Mouse (Mus musculus) spleen, embryonic (tissue): ENCODE results near the gene C530008M17Rik.

ENCODE experiments used
- CTCF ChIA-PET: fragments of 350-600 bp; sonication (Branson Sonifier 250); formaldehyde crosslinking; loops from one replicate; lab custom pipeline; 2022; lab: Charles Lee

C530008M17Rik gene

DNA sequence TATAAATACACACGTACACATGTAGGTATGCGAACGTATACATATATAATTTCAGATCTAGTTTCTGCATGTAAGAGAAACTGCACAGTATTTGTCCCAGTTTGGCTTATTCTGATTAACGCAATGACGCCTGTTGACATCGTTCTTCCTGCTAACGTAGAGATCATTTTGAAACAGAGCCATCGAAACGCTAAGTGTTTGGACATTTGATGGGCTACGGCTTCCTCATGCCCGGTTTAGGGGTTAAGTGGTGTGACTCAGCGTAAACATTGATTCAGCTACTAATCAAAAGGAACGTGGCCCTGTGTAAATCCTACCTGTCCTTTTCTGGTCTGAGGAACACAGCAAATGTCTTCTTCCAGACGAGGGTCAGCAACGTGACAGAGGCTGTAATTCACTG, 113.3 kb downstream of the C530008M17Rik start:
- CTCF ChIA-PET = no interaction called here

DNA sequence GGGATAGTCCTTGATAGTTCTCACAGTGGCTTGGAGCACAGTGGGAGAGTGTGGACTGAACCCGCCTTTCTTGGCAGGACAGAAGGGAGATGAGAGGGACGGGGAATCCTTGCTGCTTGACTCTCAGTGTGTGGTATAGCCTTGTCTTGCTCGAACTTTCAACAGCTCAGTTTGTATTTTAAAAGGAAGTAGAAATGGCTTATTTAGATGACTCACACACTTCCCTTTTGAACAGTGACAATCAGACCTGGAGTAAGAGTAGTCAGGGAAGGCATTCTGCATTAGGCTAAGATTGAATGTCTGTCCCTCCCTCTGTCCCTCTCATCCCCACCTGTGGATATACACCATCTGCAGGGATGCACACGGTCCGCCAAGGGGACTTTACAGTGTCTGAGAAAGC, 115.1 kb downstream of the C530008M17Rik start:
- CTCF ChIA-PET = no interaction called here

DNA sequence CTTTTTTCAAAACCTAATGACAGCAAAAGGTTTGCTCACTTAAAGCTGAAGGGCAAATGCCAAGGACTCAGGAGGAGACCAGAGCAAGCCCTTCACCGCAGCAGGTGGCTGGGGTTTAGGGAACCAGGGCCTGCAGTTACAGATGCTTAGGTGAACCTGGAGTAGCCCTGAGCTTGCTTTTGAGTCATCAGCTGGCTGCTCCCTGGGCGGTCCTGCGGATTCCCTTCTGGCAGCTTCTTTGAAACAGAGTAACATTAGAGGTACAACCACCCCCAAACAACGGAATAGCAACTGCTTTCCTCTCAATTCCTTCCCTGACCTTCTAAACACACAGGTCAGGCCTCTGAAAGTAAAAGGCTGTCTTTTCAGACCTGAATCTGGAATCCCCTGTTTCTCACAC, 116.5 kb downstream of the C530008M17Rik start:
- CTCF ChIA-PET = no interaction called here

DNA sequence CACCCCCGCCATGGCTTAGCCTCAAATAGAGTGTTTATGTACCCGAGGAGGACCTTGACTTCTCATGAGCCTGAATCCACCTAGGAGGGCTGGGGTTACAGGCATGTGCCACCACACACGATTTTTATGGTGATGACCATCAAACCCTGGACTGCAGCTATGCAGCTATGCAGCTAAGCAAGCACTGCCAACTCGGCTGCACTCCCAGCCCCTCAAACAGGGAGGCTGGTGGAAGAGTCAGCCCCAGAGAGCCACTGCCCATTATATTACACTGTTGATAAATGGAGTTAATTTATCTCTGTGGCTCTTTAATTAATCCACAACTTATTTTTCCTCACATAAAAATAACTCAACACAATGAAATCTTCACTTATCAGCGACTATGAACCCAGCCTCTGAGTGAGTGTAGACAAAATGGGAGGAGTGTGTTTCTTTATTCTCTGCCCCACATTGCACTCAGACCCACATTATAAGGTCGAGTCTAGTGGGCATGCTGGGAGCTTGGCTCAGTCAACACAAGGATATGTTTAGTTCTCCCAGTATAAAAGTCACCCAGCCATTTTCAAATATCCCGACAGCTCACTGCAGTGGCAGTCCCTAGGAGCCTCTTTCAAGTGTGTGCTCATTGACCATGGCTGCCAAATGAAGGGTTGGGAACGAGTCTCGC, 117.3 kb downstream of the C530008M17Rik start:
- CTCF ChIA-PET = no interaction called here

DNA sequence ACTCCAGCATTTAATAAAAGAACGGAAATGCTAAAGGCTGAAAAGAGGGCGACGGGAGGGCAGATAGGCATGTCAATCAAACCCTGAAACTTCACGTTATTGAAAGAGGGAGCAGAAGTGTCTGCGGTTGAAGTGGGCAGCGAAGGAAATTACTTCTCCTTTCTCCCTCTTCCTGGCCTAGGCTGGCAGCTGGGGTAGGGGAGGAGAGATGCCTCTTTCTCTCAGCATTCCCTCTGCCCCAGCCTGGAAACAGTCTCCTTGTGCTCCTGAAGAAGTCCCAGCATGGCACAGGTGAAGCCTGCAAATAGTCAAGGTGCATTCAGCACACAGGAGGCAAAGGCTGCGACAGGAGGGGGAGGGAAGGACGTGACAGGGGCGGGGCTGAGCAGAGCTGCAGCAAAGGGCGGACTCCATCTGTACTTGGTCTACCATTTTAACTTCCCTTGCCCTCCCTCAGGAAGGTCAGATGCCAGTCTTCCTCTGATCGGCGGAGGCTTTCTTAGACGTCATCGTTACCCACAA, 122.8 kb downstream of the C530008M17Rik start:
- CTCF ChIA-PET = no interaction called here

DNA sequence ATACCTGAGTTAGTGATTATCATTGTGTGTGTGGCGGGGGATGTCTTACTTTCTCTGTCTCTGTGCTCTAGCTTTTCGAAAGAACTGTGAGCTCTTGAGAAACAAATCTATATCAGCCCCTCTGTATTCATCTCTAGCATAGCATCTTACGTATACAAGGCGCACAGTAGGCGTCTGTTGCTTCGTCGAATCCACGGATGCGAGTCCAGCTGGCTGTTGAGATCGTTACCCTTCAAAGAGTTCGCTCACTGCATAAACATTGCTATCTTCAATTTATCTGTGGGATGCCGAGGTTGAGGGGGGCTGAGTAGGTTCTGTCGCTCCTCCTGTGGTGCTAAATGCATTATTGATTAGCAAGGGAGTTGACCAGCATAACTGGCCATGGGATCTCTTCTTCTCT, 125.6 kb downstream of the C530008M17Rik start:
- CTCF ChIA-PET = no interaction called here

DNA sequence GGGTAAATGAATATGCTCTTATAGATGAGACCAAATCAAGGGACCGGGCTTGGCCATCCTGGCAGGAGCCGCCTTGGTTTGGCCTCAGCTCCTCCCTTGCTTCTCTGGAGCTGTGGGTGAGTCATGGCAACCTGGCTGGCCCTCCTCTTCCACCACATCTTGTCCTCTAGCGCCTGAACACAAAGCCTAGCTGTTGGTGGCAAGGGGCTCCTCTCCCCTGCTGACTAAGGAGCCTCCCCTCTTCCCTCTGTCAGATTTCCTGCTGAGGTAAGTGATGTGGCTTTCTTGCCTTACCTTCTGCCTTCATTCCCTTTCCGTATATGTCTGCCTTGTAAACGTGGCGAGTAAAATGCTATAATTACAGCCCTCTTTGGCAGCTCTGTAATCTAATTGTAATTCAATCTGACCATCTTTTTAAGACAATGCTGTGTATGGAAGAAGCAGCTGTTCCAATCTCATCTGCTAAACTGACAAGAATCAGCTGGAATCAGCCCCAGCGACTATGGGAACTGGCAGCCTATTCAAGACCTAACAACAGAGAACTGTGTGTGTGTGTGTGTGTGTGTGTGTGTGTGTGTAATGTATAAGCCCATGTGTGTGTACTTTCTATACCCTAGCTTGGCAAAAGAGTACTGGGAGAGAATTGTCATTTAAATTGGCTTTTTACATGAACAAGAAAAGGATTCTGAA, 126.2 kb downstream of the C530008M17Rik start:
- CTCF ChIA-PET = no interaction called here

DNA sequence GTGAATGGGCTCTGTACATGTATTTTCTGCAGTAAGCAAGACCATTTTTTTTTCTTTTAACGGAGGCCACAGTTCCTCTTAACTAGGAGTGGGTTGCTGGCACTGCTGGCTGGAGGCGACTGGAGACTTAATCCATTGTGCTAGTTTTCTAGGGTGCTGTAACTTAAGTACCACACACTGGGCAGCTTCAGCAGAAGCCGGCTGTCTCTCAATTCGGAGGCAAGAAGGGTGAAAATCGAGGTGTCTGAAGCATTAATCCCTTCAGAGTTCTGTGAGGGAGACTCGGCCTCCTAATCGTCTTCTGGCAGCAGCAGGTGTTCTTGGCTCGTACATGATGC, 126.8 kb downstream of the C530008M17Rik start:
- CTCF ChIA-PET = no interaction called here

DNA sequence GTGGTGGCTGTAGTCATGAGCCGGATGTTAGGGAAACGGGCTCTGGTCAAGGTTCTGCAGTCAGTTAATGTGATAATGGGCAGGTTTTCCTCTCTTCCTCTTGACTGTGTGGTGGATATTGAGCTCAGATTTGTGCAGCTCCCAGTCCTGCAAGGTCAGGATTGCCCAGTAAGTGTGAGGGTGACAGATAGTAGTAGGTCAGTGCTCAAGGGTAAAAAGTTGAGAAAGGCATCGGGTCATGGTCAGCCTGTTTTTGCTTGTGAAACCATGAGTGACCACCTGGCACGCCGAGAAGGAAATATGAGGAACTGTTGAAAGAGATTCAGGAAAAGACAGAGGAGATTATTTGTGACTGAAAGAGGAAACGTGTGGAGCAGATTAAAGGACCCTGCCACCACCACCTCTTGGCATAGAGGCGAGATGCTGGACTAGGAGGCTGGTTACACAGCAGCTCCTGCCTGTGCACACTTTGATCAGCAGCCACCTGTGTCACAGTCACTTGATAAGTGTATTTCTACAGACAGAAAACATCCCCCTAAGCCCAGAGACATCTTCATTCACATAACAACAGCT, 127.9 kb downstream of the C530008M17Rik start:
- CTCF ChIA-PET = no interaction called here

DNA sequence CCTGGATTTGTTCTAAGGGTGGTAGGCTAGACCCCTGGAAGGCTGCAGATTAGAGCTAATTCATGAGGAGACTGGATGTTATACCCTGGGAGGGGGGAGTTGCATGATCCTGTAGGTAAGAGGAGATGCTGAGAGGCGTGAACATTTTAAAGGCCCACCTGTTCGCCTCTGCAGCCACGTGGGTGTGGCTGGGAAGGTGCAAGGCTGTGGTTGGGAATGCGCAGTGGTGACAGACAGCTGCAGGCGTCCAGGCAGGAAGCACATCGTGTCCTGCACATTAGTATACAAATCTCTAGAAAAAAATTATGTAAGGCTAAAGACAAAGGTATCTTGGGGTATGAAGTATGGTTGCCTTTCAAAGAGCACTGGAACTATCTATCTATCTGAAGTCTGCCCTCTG, 128.7 kb downstream of the C530008M17Rik start:
- CTCF ChIA-PET = no interaction called here

DNA sequence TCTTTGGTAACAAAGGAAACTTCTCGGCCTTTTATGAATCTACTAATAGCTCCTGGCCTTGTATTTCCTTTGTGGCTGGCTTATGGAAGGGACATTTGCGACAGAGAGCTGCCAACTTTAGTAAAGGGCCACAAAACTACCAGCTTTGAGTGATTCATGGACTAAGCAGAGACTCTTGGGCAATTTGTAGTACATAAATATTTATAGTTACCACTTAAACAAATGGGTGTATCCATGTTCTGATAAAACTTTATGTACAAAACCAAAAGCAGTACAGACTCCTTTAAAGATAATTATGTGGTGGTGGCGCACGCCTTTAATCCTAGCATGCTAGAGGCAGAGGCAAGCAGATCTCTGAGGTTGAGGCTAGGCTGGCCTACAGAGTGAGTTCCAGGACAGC, 133.6 kb downstream of the C530008M17Rik start:
- CTCF ChIA-PET = no interaction called here

DNA sequence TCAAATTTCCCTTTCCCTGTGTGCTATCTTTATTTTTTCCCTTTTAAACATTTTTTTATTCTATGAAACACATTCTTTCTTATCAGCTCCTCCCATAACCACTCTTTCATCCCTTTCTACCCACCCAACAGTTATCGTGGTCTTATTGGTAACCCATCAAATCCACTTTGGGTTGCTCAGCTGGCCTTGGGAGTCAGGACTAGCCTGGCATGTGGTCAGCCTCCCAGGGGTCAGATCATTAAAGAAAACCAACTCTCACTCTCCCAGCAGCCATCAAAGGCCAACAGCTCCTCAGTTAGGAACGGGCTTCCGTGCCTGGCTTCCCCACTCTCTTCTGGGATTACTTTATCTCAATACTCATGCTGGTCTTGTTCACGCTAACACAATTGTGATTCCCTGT, 135.0 kb downstream of the C530008M17Rik start:
- CTCF ChIA-PET = no interaction called here

DNA sequence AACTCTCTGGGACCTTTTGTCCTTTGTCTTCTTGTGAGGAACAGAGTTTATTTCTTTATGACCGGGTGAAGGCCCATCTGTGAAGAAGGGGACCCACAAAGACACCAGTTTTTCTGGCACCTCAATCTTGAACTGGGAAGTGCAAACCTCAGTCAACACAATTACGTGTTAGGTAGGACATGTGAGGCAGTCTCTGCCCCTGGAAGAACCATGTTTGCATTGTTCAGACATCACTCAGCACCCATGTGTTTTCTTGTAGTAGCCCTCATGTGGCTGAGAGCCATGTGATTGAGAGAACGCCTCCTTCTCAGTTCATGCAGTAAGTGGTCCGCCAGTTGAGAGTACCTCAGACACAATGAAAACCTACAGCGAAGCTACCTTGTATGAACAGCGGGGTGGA, 136.4 kb downstream of the C530008M17Rik start:
- CTCF ChIA-PET = no interaction called here

DNA sequence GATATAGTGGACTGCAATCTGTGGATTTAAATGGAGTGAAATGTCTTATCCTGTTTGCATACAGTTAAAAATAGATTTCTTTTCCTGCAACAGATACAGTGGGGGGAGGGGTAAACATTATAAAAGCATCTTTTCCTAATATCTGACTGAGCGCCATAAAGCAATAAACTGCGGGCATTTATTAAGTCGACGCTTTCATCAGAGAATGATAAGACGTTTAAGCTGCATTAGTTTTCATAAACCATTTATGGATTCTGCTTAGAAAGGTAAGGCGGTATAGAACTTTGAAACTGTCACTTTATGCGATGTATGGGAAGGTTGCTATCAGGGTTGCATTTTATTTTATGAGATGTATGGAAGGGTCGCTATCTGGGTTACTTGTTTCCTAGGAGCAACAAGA, 141.7 kb downstream of the C530008M17Rik start:
- CTCF ChIA-PET = no interaction called here

DNA sequence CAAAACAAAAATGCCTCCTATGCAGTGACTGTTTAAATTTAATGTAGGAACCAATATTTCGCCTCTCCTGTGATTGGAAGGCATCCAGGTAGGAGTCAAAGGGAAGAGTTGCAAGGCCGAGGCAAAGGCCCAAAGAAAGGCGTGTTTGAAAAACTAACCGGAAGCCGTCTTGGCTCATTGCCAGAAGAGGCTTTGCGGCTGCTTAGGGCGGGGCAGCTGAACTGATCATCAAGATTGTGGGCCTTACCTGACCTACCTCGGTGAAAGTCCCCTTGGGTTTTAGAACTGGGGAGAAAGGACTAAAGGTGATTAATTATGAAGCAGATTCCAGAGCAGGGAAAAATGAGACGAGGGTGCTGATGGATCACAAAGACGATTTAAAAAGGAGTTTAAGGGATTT, 143.2 kb downstream of the C530008M17Rik start:
- CTCF ChIA-PET = no interaction called here

DNA sequence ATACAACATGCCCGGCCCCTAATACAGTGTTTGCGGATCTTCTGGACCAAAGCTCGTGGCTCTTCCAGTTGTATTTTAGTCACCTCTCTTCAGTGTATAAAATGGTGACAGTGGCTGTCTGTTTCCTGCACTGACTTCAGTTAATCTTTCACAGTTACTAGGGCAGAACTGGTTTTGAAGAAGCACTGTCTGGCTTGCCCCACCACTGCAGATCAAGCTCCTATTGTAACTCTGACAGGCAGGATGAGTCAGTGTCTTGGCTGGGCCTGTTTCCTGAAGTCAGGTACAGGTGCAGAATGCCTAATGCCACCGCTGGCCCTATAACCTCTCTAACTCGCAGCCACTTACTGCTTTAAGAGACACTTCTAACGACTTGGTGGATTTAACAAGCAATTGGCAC, 152.7 kb downstream of the C530008M17Rik start:
- CTCF ChIA-PET = no interaction called here

DNA sequence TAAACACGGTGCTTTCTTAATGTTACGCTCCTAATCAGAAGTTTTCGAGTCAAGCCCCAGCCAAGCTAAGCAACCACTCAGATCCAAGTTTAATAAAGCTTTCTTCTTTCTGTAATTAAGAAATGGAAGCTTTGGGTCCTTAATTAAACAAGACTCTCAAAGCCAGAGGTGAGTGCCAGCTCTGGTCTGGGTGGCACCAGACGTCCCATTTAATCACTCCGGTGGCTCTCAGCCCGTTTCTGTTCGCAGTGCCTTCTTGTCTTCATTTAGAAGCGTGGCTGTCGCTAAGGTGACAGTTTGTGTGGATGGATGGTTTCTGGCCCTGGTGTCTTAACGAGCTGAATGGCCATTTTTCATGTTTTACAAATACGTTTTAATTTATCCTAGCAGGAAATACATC, 158.7 kb downstream of the C530008M17Rik start:
- CTCF ChIA-PET = no interaction called here

DNA sequence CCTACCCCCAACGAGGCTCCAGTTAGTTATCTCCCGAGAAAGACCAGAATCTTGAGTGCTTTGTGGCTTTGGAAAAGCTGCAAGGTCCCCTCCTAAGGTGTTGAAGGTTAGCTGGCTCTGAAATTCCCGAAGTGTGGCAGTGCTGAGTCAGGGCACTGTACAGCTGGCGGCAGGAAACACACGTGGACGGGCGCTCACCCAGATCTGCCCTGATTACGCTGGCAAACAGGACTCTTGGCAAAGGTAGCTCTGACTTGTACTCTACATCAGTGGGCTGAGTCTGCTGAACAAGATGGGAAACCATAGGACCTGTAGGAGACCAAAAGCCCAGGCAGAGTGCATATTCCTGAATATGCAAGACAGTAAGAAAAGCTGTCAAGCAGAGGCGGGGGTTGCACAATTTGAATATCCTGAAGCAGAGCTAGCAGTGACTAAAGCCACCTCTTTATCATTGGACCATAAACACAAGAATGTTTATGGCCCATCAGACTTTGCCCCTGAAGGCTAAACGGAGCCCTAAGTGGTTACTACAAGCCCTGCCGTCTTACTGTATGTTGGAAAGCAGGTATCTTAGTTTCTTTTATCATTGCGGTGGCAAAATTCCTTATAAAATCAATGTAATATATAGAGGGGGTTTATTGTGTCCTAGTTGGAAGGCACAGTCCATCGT, 159.6 kb downstream of the C530008M17Rik start:
- CTCF ChIA-PET = no interaction called here

DNA sequence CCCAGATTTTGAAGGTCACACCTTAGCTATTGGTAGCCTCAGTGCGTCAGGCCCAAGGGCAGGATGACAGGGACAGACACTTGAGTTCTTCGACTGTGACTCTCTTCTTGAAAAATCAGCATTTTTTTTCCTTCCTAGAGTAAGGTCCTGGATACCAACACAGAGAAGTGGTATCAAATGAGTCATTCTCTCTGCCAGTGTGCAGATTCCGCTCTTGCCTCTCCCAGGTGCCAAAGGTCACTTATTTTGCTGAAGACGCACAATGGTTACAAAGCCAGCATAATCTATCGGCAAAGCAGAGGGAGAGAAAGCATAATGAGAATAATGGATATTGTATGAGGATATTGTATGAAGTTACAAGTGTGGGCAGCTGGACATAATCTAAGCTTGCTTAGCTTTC, 160.4 kb downstream of the C530008M17Rik start:
- CTCF ChIA-PET = no interaction called here

DNA sequence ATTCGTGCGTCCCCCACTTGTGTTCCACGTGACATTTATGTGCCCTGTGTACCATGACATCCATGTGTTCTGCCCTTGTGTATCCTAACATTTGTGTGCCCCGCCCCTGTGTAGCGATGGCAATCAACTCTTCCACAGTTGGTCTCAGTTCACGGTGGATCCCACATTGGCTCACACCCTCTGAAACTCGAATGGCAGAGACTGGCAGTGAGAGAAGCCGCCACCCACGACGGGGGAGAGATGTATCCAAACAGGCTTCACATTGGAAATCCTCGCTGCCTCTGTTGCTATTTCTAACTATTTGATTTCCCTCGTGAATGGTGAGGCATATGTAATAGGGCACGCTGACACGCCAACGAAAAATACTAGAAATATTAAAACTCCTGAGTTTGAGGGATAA, 161.4 kb downstream of the C530008M17Rik start:
- CTCF ChIA-PET = no interaction called here

DNA sequence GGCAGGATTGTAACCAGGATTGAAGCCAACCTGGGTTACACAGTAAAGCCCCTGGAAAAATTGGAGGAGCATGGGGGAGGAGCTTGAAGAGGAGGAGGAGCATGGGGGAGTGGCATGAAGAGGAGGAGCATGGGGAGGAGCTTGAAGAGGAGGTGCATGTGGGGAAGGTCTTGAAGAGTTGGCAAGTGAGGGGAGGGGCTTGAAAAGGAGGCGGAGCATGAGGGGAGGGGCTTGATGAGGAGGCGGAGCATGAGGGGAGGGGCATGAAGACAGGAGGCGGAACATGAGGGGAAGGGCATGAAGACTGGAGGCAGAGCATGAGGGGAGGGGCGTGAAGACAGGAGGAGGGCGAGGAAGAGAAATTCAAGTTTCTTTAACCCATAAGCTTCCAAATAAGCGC, 162.5 kb downstream of the C530008M17Rik start:
- CTCF ChIA-PET = no interaction called here

DNA sequence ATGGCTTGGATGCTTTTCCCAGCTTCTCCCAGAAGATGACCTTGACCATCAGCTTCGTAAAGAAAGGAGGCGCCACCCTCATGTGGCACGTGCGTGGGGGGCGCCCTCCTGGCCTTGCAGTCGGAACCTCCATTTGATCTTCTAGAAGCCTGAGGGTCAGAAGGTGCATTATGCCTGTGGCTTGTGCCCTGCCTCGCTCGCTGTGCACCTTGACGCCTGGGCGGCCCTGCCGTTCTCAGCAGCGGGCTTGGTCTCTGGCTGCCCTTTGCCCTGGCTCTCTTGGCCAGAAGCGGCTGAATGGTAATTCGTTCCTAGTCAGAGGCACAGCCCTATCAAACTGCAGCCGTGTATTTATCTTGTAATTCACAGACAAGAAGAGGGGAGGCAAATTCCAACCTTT, 165.8 kb downstream of the C530008M17Rik start:
- CTCF ChIA-PET = no interaction called here
